Mouse (Mus musculus): ENCODE data around the gene Ctbs. TPM values are rescaled to one million over a fixed set of nuclear protein-coding genes. Genes with fewer than 3 reads are reported as not detected.

Ctbs gene
- polyA plus RNA-seq, 1 experiment from 2014 or later: 11.3 TPM

GRCm38 (mm10) chr3:146450371-146450841 is 811 bp downstream of the Ctbs start:
- no peaks in the 10 kb centered on the region for H3K9me3 ChIP-seq (ENCODE audit: control insufficient read depth, low read length)
- H3K4me1 ChIP-seq (replicated peaks; ENCODE audit: control insufficient read depth, insufficient read depth, low read length): peaks cover 5% of the 10 kb centered on the region; the same call in 1 of the 2 replicates
- peak overlapping the region; percentile 90 for H3K9ac ChIP-seq (ENCODE audit: low read length)
- no peaks in the 10 kb centered on the region for H3K27me3 ChIP-seq (ENCODE audit: control insufficient read depth, insufficient read depth, low read depth, low read length)
- peak overlapping the region; percentile 65 for H3K4me2 ChIP-seq (ENCODE audit: low read depth, low read length)
- no peaks in the 10 kb centered on the region for H3K36me3 ChIP-seq (ENCODE audit: control insufficient read depth, insufficient read depth, low read length)
- H3K27ac ChIP-seq (ENCODE audit: low read length): peak overlapping the region; percentile 95
- WGBS: under 1% methylated on average over 29 of the region's 29 CpGs
- ATAC-seq (ENCODE audit: low read depth): peak; percentile 100
- H3K4me3 ChIP-seq (ENCODE audit: low read length): peak overlapping the region; percentile 71

GRCm38 (mm10) chr3:146451375-146451774 is 1.8 kb downstream of the Ctbs start:
- ATAC-seq (ENCODE audit: low read depth): no peak
- Histone ChIP-seq H3K9ac (ENCODE audit: low read length) (no peak overlapping the region), H3K27ac (ENCODE audit: low read length) (no peak overlapping the region), H3K36me3 (ENCODE audit: control insufficient read depth, insufficient read depth, low read length) (no peaks in the 10 kb centered on the region), H3K27me3 (ENCODE audit: control insufficient read depth, insufficient read depth, low read depth, low read length) (no peaks in the 10 kb centered on the region), H3K4me2 (ENCODE audit: low read depth, low read length) (no peak overlapping the region), H3K4me1 (replicated peaks; ENCODE audit: control insufficient read depth, insufficient read depth, low read length) (peaks cover 5% of the 10 kb centered on the region; the same call in 1 of the 2 replicates), H3K4me3 (ENCODE audit: low read length) (no peak overlapping the region), H3K9me3 (ENCODE audit: control insufficient read depth, low read length) (no peaks in the 10 kb centered on the region)
- WGBS: 80% methylated on average over 5 of the region's 5 CpGs

GRCm38 (mm10) chr3:146462939-146463338 is 13.3 kb downstream of the Ctbs start:
- H3K4me3 ChIP-seq (ENCODE audit: low read length): no peak overlapping the region
- no peak overlapping the region for H3K4me2 ChIP-seq (ENCODE audit: low read depth, low read length)
- no peaks in the 10 kb centered on the region; the same call in 1 of the 2 replicates for H3K36me3 ChIP-seq (ENCODE audit: control insufficient read depth, insufficient read depth, low read length)
- 41% methylated on average over 2 of the region's 2 CpGs for WGBS
- ATAC-seq (ENCODE audit: low read depth): no peak
- no peaks in the 10 kb centered on the region for H3K4me1 ChIP-seq (replicated peaks; ENCODE audit: control insufficient read depth, insufficient read depth, low read length)
- H3K9ac ChIP-seq (ENCODE audit: low read length): no peak overlapping the region
- no peaks in the 10 kb centered on the region for H3K27me3 ChIP-seq (ENCODE audit: control insufficient read depth, insufficient read depth, low read depth, low read length)
- H3K27ac ChIP-seq (ENCODE audit: low read length): no peak overlapping the region
- no peaks in the 10 kb centered on the region for H3K9me3 ChIP-seq (ENCODE audit: control insufficient read depth, low read length)

GRCm38 (mm10) chr3:146469226-146469625 is 19.6 kb downstream of the Ctbs start:
- H3K9ac ChIP-seq (ENCODE audit: low read length): no peak overlapping the region
- ATAC-seq (ENCODE audit: low read depth): no peak
- no peaks in the 10 kb centered on the region; the same call in 1 of the 2 replicates for H3K36me3 ChIP-seq (ENCODE audit: control insufficient read depth, insufficient read depth, low read length)
- H3K27ac ChIP-seq (ENCODE audit: low read length): no peak overlapping the region
- 63% methylated on average over 2 of the region's 2 CpGs for WGBS
- no peak overlapping the region for H3K4me2 ChIP-seq (ENCODE audit: low read depth, low read length)
- no peaks in the 10 kb centered on the region for H3K4me1 ChIP-seq (replicated peaks; ENCODE audit: control insufficient read depth, insufficient read depth, low read length)
- H3K4me3 ChIP-seq (ENCODE audit: low read length): no peak overlapping the region
- no peaks in the 10 kb centered on the region for H3K27me3 ChIP-seq (ENCODE audit: control insufficient read depth, insufficient read depth, low read depth, low read length)
- H3K9me3 ChIP-seq (ENCODE audit: control insufficient read depth, low read length): no peaks in the 10 kb centered on the region

- WGBS: 63% methylated on average over 4 of the region's 4 CpGs
- Histone ChIP-seq H3K4me2 (ENCODE audit: low read depth, low read length) (no peak overlapping the region), H3K36me3 (ENCODE audit: control insufficient read depth, insufficient read depth, low read length) (no peaks in the 10 kb centered on the region), H3K9ac (ENCODE audit: low read length) (no peak overlapping the region), H3K9me3 (ENCODE audit: control insufficient read depth, low read length) (no peaks in the 10 kb centered on the region), H3K4me1 (replicated peaks; ENCODE audit: control insufficient read depth, insufficient read depth, low read length) (no peaks in the 10 kb centered on the region), H3K27me3 (ENCODE audit: control insufficient read depth, insufficient read depth, low read depth, low read length) (no peaks in the 10 kb centered on the region), H3K4me3 (ENCODE audit: low read length) (no peak overlapping the region), H3K27ac (ENCODE audit: low read length) (no peak overlapping the region)
- no peak for ATAC-seq (ENCODE audit: low read depth)
These were observed 23.1 kb downstream of the Ctbs start for GRCm38 (mm10) chr3:146472657-146473056.

GRCm38 (mm10) chr3:146473741-146474140 is 24.1 kb downstream of the Ctbs start:
- no peaks in the 10 kb centered on the region for H3K36me3 ChIP-seq (ENCODE audit: control insufficient read depth, insufficient read depth, low read length)
- H3K9me3 ChIP-seq (ENCODE audit: control insufficient read depth, low read length): no peaks in the 10 kb centered on the region
- H3K4me1 ChIP-seq (replicated peaks; ENCODE audit: control insufficient read depth, insufficient read depth, low read length): no peaks in the 10 kb centered on the region
- no peak overlapping the region for H3K27ac ChIP-seq (ENCODE audit: low read length)
- H3K4me3 ChIP-seq (ENCODE audit: low read length): no peak overlapping the region
- ATAC-seq (ENCODE audit: low read depth): no peak
- H3K9ac ChIP-seq (ENCODE audit: low read length): no peak overlapping the region
- H3K4me2 ChIP-seq (ENCODE audit: low read depth, low read length): no peak overlapping the region
- no peaks in the 10 kb centered on the region for H3K27me3 ChIP-seq (ENCODE audit: control insufficient read depth, insufficient read depth, low read depth, low read length)

GRCm38 (mm10) chr3:146474428-146474827 is 24.8 kb downstream of the Ctbs start:
- Histone ChIP-seq H3K9ac (ENCODE audit: low read length) (no peak overlapping the region), H3K4me3 (ENCODE audit: low read length) (no peak overlapping the region), H3K27me3 (ENCODE audit: control insufficient read depth, insufficient read depth, low read depth, low read length) (no peaks in the 10 kb centered on the region), H3K4me2 (ENCODE audit: low read depth, low read length) (no peak overlapping the region), H3K9me3 (ENCODE audit: control insufficient read depth, low read length) (no peaks in the 10 kb centered on the region), H3K4me1 (replicated peaks; ENCODE audit: control insufficient read depth, insufficient read depth, low read length) (no peaks in the 10 kb centered on the region), H3K27ac (ENCODE audit: low read length) (no peak overlapping the region), H3K36me3 (ENCODE audit: control insufficient read depth, insufficient read depth, low read length) (no peaks in the 10 kb centered on the region)
- no peak for ATAC-seq (ENCODE audit: low read depth)
- 94% methylated on average over 3 of the region's 3 CpGs for WGBS

GRCm38 (mm10) chr3:146482044-146482443 is 32.4 kb downstream of the Ctbs start:
- Histone ChIP-seq H3K4me1 (replicated peaks; ENCODE audit: control insufficient read depth, insufficient read depth, low read length) (no peaks in the 10 kb centered on the region), H3K36me3 (ENCODE audit: control insufficient read depth, insufficient read depth, low read length) (no peaks in the 10 kb centered on the region), H3K4me2 (ENCODE audit: low read depth, low read length) (no peak overlapping the region), H3K4me3 (ENCODE audit: low read length) (no peak overlapping the region), H3K9me3 (ENCODE audit: control insufficient read depth, low read length) (no peaks in the 10 kb centered on the region), H3K9ac (ENCODE audit: low read length) (no peak overlapping the region), H3K27me3 (ENCODE audit: control insufficient read depth, insufficient read depth, low read depth, low read length) (no peaks in the 10 kb centered on the region), H3K27ac (ENCODE audit: low read length) (no peak overlapping the region)
- ATAC-seq (ENCODE audit: low read depth): no peak
- WGBS: 50% methylated on average over 2 of the region's 2 CpGs

- Histone ChIP-seq H3K27ac (ENCODE audit: low read length) (no peak overlapping the region), H3K36me3 (ENCODE audit: control insufficient read depth, insufficient read depth, low read length) (no peaks in the 10 kb centered on the region), H3K4me2 (ENCODE audit: low read depth, low read length) (no peak overlapping the region), H3K27me3 (ENCODE audit: control insufficient read depth, insufficient read depth, low read depth, low read length) (no peaks in the 10 kb centered on the region), H3K4me3 (ENCODE audit: low read length) (no peak overlapping the region), H3K9ac (ENCODE audit: low read length) (no peak overlapping the region), H3K4me1 (replicated peaks; ENCODE audit: control insufficient read depth, insufficient read depth, low read length) (no peaks in the 10 kb centered on the region), H3K9me3 (ENCODE audit: control insufficient read depth, low read length) (no peaks in the 10 kb centered on the region)
- no peak for ATAC-seq (ENCODE audit: low read depth)
- WGBS: 82% methylated on average over 4 of the region's 4 CpGs
These were observed 36.9 kb downstream of the Ctbs start for GRCm38 (mm10) chr3:146486464-146486863.

- WGBS: 84% methylated on average over 8 of the region's 8 CpGs
- no peak overlapping the region for H3K4me3 ChIP-seq (ENCODE audit: low read length)
- H3K9ac ChIP-seq (ENCODE audit: low read length): no peak overlapping the region
- no peaks in the 10 kb centered on the region for H3K27me3 ChIP-seq (ENCODE audit: control insufficient read depth, insufficient read depth, low read depth, low read length)
- no peaks in the 10 kb centered on the region for H3K36me3 ChIP-seq (ENCODE audit: control insufficient read depth, insufficient read depth, low read length)
- peaks cover 3% of the 10 kb centered on the region; the same call in 1 of the 2 replicates for H3K4me1 ChIP-seq (replicated peaks; ENCODE audit: control insufficient read depth, insufficient read depth, low read length)
- ATAC-seq (ENCODE audit: low read depth): no peak
- no peak overlapping the region for H3K4me2 ChIP-seq (ENCODE audit: low read depth, low read length)
- H3K27ac ChIP-seq (ENCODE audit: low read length): no peak overlapping the region
- H3K9me3 ChIP-seq (ENCODE audit: control insufficient read depth, low read length): no peaks in the 10 kb centered on the region
These were observed 45.3 kb downstream of the Ctbs start for GRCm38 (mm10) chr3:146494941-146495340.

Measured in lung, embryonic 16.5 days (tissue).